Mouse (Mus musculus) liver, postnatal 0 days (tissue): ENCODE data around the gene Sppl3.

Source experiments
- CTCF ChIP-seq: sonication (generic); IDR thresholded peaks from 2 replicates; pipeline ENCODE4 v1.5.1; 2016; ENCODE audit warnings: antibody characterized with exemption, low read depth
- EP300 ChIP-seq: IDR thresholded peaks from 2 replicates; pipeline ENCODE4 v1.6.1; 2016; ENCODE audit warnings: antibody characterized with exemption, low read depth, mild to moderate bottlenecking

DNA sequence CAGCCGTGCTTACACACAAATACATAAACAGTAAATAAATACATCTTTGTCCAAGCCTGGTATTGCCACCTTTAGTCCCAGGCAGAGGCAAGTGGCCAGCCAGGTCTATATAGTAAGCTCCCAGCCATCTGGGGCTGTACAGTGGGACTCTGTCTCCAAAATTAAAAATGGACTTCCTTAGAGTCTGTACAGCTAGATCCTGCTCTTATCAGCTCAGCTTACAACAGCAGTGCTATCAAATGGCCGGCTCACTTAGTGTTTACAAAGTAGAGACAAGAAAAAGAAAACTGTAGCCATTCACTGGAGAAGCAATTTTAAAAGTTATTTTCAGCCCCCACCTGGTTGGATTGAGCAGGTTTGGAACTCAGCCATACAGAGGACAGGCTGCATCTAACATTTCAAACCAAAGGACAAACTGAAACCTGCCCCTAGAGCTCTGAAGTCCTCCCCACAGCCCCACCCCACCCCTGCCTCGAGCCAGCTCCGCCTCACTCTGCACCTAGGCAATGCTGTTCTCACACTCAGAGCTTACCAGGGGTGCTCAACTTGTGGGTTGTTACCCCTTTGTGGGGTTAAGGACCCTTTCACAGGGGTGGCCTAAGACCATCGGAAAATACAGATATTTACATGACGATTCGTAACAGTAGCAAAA lies 46.5 kb upstream of the Sppl3 start:
- no peak for TF ChIP-seq CTCF
- TF ChIP-seq EP300, result no peak
